Mouse (Mus musculus): ENCODE data around the gene Zbtb42. TPM values are rescaled to one million over a fixed set of nuclear protein-coding genes. Genes with fewer than 3 reads are reported as not detected.

The Zbtb42 gene
- polyA plus RNA-seq, 1 experiment from 2014 or later: 5.8 TPM

DNA sequence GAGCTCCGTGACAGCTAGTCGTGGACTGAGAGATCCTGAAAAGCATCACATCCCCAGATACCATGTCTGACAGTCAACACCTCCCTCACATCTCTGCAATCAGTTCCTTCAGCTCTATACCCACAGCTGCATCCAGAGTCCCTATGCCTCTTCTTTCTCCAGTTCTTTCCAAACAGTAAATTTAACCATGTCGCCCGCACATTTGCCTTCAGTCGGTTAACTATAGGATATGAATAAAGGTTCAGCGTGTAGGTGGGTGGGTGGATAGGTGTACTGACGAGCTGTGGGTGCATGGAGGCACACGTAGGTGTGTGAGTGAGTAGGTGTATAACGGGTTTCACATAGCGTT lies 15.5 kb downstream of the Zbtb42 start:
- peaks cover 32% of the 10 kb centered on the region for H3K27me3 ChIP-seq (replicated peaks)
- H3K4me1 ChIP-seq: peaks cover 16% of the 10 kb centered on the region
- H3K9ac ChIP-seq: peak overlapping the region; percentile 97
- peak overlapping the region; percentile 79 for H3K4me3 ChIP-seq
- peak overlapping the region; percentile 88 for H3K4me2 ChIP-seq
- H3K36me3 ChIP-seq: no peaks in the 10 kb centered on the region
- WGBS: 74% methylated on average over 10 of the region's 10 CpGs
- no peaks in the 10 kb centered on the region for H3K9me3 ChIP-seq
- H3K27ac ChIP-seq (replicated peaks): peak overlapping the region; percentile 87
- ATAC-seq (ENCODE audit: extremely low read depth, insufficient number of reproducible peaks, low FRiP score, low TSS enrichment): no peak

DNA sequence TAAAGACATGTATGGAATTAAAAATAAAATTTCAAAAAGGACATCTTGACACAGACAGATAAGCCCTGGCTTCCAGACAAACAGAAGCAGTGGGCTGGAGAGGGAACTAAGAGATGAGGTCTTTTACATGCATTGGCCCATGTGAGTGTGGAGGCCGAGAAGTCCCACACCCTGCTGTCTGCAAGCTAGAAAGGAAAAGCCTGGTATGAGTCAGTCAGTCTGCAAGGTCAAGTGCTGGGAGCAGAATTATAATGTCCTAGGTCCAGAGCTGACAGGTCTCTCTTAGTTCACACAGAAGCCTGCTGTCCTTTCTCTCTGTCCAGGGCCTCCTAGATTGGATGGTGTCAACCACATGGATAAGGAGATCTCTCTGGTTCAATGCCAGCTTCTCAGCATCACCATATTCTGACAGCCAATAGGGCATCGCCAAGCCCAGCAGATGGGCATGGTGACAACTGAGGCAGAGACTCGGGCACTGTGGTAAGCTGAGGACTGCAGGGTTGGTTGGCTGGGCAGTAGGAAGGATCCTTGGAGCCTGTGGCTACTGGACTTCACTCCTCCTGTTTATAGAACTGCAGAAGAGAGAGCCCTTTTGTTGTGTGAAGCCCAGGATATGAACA lies 18.3 kb downstream of the Zbtb42 start:
- Histone ChIP-seq H3K9me3 (no peaks in the 10 kb centered on the region), H3K9ac (no peak overlapping the region), H3K4me2 (no peak overlapping the region), H3K4me3 (no peak overlapping the region), H3K27me3 (replicated peaks) (peaks cover 55% of the 10 kb centered on the region), H3K36me3 (no peaks in the 10 kb centered on the region), H3K4me1 (peaks cover 27% of the 10 kb centered on the region), H3K27ac (replicated peaks) (no peak overlapping the region)
- ATAC-seq (ENCODE audit: extremely low read depth, insufficient number of reproducible peaks, low FRiP score, low TSS enrichment): no peak
- 79% methylated on average over 3 of the region's 3 CpGs for WGBS

DNA sequence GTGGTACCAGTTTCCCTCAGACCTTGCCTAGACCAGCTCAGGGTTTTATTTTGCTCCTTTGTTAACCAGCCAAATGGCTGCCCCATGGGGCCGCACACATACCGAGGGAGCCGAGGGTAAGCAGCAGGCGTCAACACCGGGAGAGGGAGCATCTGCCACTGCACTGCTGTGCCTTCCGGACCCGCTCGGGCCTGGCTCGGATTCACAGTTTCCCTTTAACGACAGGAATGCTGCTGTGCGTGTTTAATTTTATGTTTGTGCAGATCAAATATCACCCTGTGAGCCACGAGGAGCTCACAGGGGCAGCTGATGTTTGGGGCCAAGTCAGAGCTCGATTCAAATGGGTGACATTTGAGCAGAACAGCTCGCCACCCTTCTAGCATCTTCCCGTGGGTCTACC lies 21.9 kb downstream of the Zbtb42 start:
- H3K4me2 ChIP-seq: peak overlapping the region; percentile 57
- peak overlapping the region; percentile 66 for H3K9ac ChIP-seq
- no peak for ATAC-seq (ENCODE audit: extremely low read depth, insufficient number of reproducible peaks, low FRiP score, low TSS enrichment)
- H3K4me3 ChIP-seq: peak overlapping the region; percentile 29
- H3K27me3 ChIP-seq (replicated peaks): peaks cover 66% of the 10 kb centered on the region
- WGBS: 7% methylated on average over 15 of the region's 15 CpGs
- H3K36me3 ChIP-seq: no peaks in the 10 kb centered on the region
- H3K9me3 ChIP-seq: no peaks in the 10 kb centered on the region
- H3K4me1 ChIP-seq: peaks cover 11% of the 10 kb centered on the region
- H3K27ac ChIP-seq (replicated peaks): no peak overlapping the region

DNA sequence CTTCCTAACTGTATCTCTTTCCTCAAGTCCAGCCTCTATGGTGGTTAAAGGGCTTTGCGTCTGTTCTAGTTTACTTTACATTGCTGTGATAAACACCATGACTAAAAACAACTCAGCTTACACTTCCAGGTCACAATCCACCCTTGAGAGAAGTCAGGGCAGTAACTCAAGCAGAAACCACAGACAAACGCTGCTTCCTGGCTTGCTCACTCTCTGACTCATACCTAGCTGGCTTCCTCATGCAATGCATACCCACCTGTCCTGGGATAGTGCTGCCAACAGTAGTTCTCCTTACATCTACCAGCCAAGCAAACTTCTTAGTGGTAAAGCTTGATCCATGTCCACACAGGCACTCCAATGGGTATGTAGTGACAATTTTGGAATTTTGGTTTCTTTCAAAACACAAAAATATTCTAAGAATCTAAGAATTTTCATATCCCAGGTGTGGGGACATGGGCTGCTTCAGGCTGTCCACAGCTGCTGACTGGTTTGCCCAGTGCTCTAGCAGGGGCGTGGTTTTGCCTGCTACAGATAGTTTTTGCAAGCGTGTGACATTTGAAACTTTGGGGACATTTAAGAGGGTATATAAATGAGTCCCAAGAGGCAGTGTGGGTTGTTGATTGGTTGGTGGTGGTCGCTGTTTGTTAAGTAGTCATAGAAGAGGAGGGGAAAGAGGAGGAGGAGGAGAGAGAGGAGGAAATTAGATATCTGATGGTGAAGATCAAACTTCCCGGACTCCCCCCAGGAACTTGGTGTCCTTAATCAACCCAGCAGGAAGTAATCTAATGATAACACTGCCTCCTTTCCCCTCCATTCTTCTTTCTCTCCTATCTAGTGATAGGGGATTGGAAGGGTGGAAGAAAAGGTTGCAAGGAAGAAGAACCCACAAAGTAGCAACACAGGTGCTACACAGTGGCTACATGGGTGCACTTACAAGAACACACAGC lies 24.0 kb downstream of the Zbtb42 start:
- no peak overlapping the region for H3K4me3 ChIP-seq
- ATAC-seq (ENCODE audit: extremely low read depth, insufficient number of reproducible peaks, low FRiP score, low TSS enrichment): no peak
- H3K27me3 ChIP-seq (replicated peaks): peaks cover 74% of the 10 kb centered on the region
- H3K9me3 ChIP-seq: no peaks in the 10 kb centered on the region
- H3K27ac ChIP-seq (replicated peaks): no peak overlapping the region
- H3K36me3 ChIP-seq: no peaks in the 10 kb centered on the region
- peaks cover 20% of the 10 kb centered on the region for H3K4me1 ChIP-seq
- WGBS: 36% methylated on average over 6 of the region's 6 CpGs
- no peak overlapping the region for H3K9ac ChIP-seq
- no peak overlapping the region for H3K4me2 ChIP-seq

DNA sequence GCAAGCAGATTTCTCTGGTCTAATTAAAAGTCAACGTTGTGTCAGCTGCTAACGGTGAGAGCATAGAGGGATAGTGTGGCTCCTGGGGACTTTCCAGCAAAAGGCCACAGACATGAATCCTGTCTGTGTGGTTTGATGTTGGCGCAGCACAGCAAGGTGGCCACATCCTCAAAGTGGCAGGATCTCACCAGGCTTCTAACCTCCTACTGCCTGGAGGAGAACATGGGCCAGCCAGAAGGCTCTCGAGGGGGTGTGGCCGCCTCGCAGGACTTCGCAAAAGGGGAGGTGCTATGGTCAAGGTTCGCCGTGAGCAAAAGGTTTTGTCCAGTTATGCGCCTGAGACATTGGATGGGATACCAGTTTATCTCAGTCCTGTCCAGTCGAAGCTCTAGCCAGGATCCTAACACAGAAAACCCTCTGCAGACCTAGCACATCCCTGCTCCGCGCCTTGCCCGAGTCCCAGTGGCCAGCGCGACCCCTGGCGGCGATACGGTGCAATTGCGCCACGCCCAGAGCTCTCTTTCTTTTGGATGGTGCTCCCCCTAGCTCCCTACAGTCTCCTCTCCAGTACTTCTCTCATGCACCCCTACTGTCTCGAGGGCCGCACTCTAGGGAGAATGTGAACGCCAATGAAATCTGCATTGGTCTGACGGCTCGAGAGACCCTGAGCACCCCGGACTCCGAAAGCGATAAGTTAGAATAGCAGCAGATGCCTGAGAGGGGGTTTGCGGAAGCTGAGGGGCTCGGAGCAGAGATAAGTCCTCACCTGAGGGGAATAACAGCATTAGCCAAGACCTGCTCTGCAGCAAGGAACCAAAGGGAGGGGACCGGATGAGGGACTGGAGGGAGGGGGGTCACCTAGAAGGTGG lies 28.3 kb downstream of the Zbtb42 start:
- Histone ChIP-seq H3K27ac (replicated peaks) (no peak overlapping the region), H3K4me1 (peaks cover 15% of the 10 kb centered on the region), H3K4me2 (peak overlapping the region; percentile 59), H3K27me3 (replicated peaks) (peaks cover 54% of the 10 kb centered on the region), H3K9ac (peak overlapping the region; percentile 61), H3K36me3 (no peaks in the 10 kb centered on the region), H3K9me3 (no peaks in the 10 kb centered on the region), H3K4me3 (peak overlapping the region; percentile 31)
- ATAC-seq (ENCODE audit: extremely low read depth, insufficient number of reproducible peaks, low FRiP score, low TSS enrichment): no peak
- WGBS: 10% methylated on average over 32 of the region's 32 CpGs

DNA sequence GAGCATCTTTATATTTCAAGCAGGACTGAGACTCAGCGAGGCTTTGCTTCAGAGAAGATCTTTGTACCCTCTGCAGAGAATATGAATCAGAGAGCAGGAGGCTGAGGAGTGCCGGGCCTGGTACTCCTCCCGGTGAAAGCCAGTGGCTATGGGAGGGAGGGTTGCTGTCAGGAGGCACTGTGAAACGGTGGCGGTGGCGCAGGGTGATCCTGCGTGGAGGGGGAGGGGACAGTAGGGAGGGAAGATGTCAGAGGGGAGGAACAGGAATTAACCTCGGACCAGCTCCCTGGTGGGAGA lies 28.9 kb downstream of the Zbtb42 start:
- Histone ChIP-seq H3K4me2 (peak overlapping the region; percentile 59), H3K4me1 (peaks cover 15% of the 10 kb centered on the region), H3K4me3 (no peak overlapping the region), H3K27me3 (replicated peaks) (peaks cover 48% of the 10 kb centered on the region), H3K27ac (replicated peaks) (no peak overlapping the region), H3K36me3 (no peaks in the 10 kb centered on the region), H3K9ac (peak overlapping the region; percentile 17; the same call in 1 of the 2 replicates), H3K9me3 (no peaks in the 10 kb centered on the region)
- WGBS: 13% methylated on average over 8 of the region's 8 CpGs
- ATAC-seq (ENCODE audit: extremely low read depth, insufficient number of reproducible peaks, low FRiP score, low TSS enrichment): no peak

DNA sequence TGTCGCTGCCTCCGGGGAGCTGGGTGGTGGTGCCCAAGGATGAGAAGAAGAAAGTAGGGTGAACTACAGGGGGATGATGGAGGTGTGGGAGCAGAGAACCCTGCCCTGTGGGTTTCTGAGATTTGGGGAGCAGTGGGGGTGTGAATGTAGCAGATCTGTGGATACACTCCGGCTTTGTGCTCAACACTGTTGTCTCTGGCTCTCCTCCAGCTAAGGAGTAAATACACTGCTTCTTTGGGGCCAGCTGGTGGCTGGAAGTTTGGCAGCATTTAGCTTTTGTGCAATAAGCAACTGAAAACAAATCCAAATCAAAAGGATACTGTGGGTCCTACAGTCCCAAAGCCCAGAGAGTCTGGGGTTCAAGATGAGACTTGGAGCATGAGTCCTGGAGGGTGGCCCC lies 35.4 kb downstream of the Zbtb42 start:
- Histone ChIP-seq H3K4me3 (no peak overlapping the region), H3K4me2 (no peak overlapping the region), H3K9ac (no peak overlapping the region), H3K4me1 (peaks cover 13% of the 10 kb centered on the region; the same call in 1 of the 2 replicates), H3K36me3 (no peaks in the 10 kb centered on the region), H3K9me3 (no peaks in the 10 kb centered on the region), H3K27ac (replicated peaks) (no peak overlapping the region), H3K27me3 (replicated peaks) (peaks cover 7% of the 10 kb centered on the region; the same call in 1 of the 2 replicates)
- no peak for ATAC-seq (ENCODE audit: extremely low read depth, insufficient number of reproducible peaks, low FRiP score, low TSS enrichment)
- WGBS: 62% methylated on average over 3 of the region's 3 CpGs

DNA sequence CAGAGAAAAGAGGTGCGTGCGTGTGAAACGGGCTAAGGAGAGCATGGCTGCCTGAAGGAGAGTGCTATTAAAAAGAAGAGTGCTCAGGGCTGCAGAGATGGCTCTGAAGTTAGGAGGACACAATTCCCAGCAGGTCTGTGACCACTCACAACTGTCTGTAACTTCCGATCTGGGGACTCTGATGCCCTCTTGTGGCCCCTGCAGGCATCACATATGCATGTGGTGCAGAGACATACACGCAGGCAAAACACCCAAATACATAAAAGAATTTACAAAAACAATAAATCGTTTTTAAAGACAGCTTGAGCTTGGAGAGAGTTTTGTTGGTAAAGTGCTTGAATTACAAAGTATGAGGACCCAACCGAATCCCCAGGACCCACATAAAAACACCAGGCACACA lies 38.5 kb downstream of the Zbtb42 start:
- H3K4me1 ChIP-seq: peaks cover 21% of the 10 kb centered on the region
- H3K4me2 ChIP-seq: no peak overlapping the region
- peaks cover 34% of the 10 kb centered on the region for H3K27me3 ChIP-seq (replicated peaks)
- H3K4me3 ChIP-seq: no peak overlapping the region
- 29% methylated on average over 7 of the region's 7 CpGs for WGBS
- ATAC-seq (ENCODE audit: extremely low read depth, insufficient number of reproducible peaks, low FRiP score, low TSS enrichment): no peak
- H3K36me3 ChIP-seq: no peaks in the 10 kb centered on the region
- no peak overlapping the region for H3K9ac ChIP-seq
- no peak overlapping the region for H3K27ac ChIP-seq (replicated peaks)
- no peaks in the 10 kb centered on the region for H3K9me3 ChIP-seq

DNA sequence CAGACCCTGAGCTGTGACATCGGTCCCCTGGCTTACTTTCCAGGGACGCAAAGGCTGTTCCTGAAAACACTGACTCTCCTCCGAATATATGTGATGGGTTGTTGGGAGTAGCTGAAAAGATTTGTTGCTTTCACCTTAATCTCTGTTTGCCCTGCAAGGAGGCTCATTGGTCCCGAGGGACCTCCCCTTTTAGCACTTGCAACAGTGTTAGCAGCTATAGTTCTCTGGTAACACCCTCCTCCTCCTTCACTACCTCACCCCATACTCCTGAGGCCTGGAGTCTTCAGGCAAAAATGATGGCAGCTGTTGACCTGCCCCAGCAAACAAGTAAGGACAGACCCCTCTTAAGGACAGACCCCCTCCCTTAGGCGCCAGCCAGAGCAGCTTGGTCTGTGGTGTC lies 40.4 kb downstream of the Zbtb42 start:
- H3K9me3 ChIP-seq: no peaks in the 10 kb centered on the region
- peaks cover 47% of the 10 kb centered on the region for H3K27me3 ChIP-seq (replicated peaks)
- ATAC-seq (ENCODE audit: extremely low read depth, insufficient number of reproducible peaks, low FRiP score, low TSS enrichment): no peak
- peaks cover 28% of the 10 kb centered on the region for H3K4me1 ChIP-seq
- H3K4me3 ChIP-seq: no peak overlapping the region
- no peaks in the 10 kb centered on the region for H3K36me3 ChIP-seq
- 50% methylated on average over 5 of the region's 5 CpGs for WGBS
- H3K9ac ChIP-seq: no peak overlapping the region
- no peak overlapping the region for H3K27ac ChIP-seq (replicated peaks)
- H3K4me2 ChIP-seq: no peak overlapping the region

DNA sequence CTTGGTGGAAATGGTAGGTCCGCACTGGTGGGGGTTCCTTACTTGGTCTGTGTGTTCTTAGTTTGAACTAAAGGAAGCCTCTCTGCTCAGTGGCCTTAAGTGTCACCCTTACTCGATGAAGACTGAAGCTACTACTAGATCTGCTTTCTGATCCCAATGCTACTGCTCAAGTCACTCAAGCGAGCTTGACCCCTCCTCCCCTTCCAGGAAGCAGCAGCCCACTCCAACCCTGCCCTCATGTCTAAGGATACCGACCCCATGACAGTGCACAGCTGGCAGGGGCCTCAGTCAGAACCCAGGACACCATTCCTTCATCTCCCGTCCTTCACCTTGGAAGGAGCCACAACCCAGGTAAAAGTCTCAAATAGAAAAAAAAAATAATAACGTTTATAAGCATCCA lies 41.6 kb downstream of the Zbtb42 start, which contains the start of gene Cep170b:
TSS of gene Cep170b (plus strand) at position 240 of the 400 bp plus-strand sequence.
- peaks cover 24% of the 10 kb centered on the region for H3K4me1 ChIP-seq
- H3K4me2 ChIP-seq: peak within 1 kb of the TSS; percentile 98
- H3K9ac ChIP-seq: peak within 1 kb of the TSS; percentile 90
- no peaks in the 10 kb centered on the region for H3K9me3 ChIP-seq
- H3K36me3 ChIP-seq: no peaks in the 10 kb centered on the region
- H3K4me3 ChIP-seq: peak within 1 kb of the TSS; percentile 82
- H3K27ac ChIP-seq (replicated peaks): peak within 1 kb of the TSS; percentile 73
- no peak for ATAC-seq (ENCODE audit: extremely low read depth, insufficient number of reproducible peaks, low FRiP score, low TSS enrichment)
- H3K27me3 ChIP-seq (replicated peaks): peaks cover 47% of the 10 kb centered on the region
- 70% methylated on average over 6 of the region's 6 CpGs for WGBS

DNA sequence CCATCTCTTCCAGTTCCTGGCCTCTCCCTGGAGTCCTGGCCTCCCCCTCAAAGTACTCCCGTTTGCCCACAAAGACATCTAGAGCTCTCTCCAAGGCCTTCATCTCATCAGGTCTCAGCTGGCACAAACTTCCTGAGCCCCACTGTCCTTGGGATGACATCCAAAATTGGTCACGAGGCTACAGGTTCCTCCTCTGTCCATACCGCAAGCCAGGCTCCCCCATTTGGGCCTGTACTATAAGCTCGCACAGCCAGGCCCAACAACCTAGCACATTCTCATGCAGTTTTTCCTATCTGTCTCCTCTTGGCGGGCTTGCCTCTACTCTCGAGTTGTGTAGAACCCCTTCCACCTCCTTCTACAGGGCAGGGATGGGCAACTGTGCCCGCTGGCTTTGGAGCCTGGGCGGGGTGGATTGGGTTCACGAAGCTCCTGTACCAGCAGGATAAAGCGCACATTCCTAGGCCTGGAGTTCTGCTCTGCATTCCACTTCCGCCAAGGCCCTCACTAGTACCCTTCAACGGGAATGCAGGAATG lies 42.3 kb downstream of the Zbtb42 start:
- Histone ChIP-seq H3K4me1 (peaks cover 24% of the 10 kb centered on the region), H3K27ac (replicated peaks) (peak overlapping the region; percentile 73), H3K9ac (peak overlapping the region; percentile 90), H3K4me2 (peak overlapping the region; percentile 98), H3K36me3 (no peaks in the 10 kb centered on the region), H3K27me3 (replicated peaks) (peaks cover 47% of the 10 kb centered on the region), H3K9me3 (no peaks in the 10 kb centered on the region), H3K4me3 (peak overlapping the region; percentile 82)
- WGBS: 42% methylated on average over 12 of the region's 12 CpGs
- no peak for ATAC-seq (ENCODE audit: extremely low read depth, insufficient number of reproducible peaks, low FRiP score, low TSS enrichment)

All from heart, embryonic 13.5 days (tissue).